Mouse (Mus musculus): Measurements from ENCODE around the gene Hoxa13. TPM values are rescaled to one million over a fixed set of nuclear protein-coding genes. Genes with fewer than 3 reads are reported as not detected.

Gene Hoxa13
- polyA plus RNA-seq, 1 experiment from 2014 or later: not detected

GRCm38 (mm10) chr6:52252775-52253376 lies 7.8 kb downstream of the Hoxa13 start:
- no peak overlapping the region for H3K27ac ChIP-seq
- no peaks in the 10 kb centered on the region for H3K9me3 ChIP-seq
- under 1% methylated on average over 35 of the region's 35 CpGs for WGBS
- H3K4me1 ChIP-seq: peaks cover 20% of the 10 kb centered on the region
- H3K36me3 ChIP-seq: no peaks in the 10 kb centered on the region
- DNase-seq (ENCODE audit: low spot score): peak; percentile 75
- H3K4me3 ChIP-seq: peak overlapping the region; percentile 44; the same call in 1 of the 2 replicates
- peaks cover 100% of the 10 kb centered on the region for H3K27me3 ChIP-seq (ENCODE audit: insufficient read depth, poor library complexity, severe bottlenecking)

GRCm38 (mm10) chr6:52252016-52252774 lies 8.5 kb downstream of the Hoxa13 start:
- H3K27me3 ChIP-seq (ENCODE audit: insufficient read depth, poor library complexity, severe bottlenecking): peaks cover 100% of the 10 kb centered on the region
- WGBS: 2% methylated on average over 24 of the region's 24 CpGs
- DNase-seq (ENCODE audit: low spot score): no peak
- no peak overlapping the region for H3K27ac ChIP-seq
- no peak overlapping the region for H3K4me3 ChIP-seq
- H3K9me3 ChIP-seq: no peaks in the 10 kb centered on the region
- peaks cover 20% of the 10 kb centered on the region for H3K4me1 ChIP-seq
- no peaks in the 10 kb centered on the region for H3K36me3 ChIP-seq

GRCm38 (mm10) chr6:52251177-52251879 lies 9.4 kb downstream of the Hoxa13 start:
- 10% methylated on average over 7 of the region's 7 CpGs for WGBS
- Histone ChIP-seq H3K27ac (no peak overlapping the region), H3K9me3 (no peaks in the 10 kb centered on the region), H3K27me3 (ENCODE audit: insufficient read depth, poor library complexity, severe bottlenecking) (peaks cover 100% of the 10 kb centered on the region), H3K4me1 (peaks cover 20% of the 10 kb centered on the region), H3K36me3 (no peaks in the 10 kb centered on the region), H3K4me3 (no peak overlapping the region)
- DNase-seq (ENCODE audit: low spot score): peak; percentile 51

GRCm38 (mm10) chr6:52249826-52250225 lies 10.9 kb downstream of the Hoxa13 start:
- no peak overlapping the region for H3K4me3 ChIP-seq
- peak; percentile 69 for DNase-seq (ENCODE audit: low spot score)
- peaks cover 100% of the 10 kb centered on the region for H3K27me3 ChIP-seq (ENCODE audit: insufficient read depth, poor library complexity, severe bottlenecking)
- H3K36me3 ChIP-seq: no peaks in the 10 kb centered on the region
- WGBS: under 1% methylated on average over 4 of the region's 4 CpGs
- peaks cover 25% of the 10 kb centered on the region for H3K4me1 ChIP-seq
- no peak overlapping the region for H3K27ac ChIP-seq
- H3K9me3 ChIP-seq: no peaks in the 10 kb centered on the region

GRCm38 (mm10) chr6:52249415-52249738 lies 11.3 kb downstream of the Hoxa13 start:
- Histone ChIP-seq H3K27ac (no peak overlapping the region), H3K36me3 (no peaks in the 10 kb centered on the region), H3K27me3 (ENCODE audit: insufficient read depth, poor library complexity, severe bottlenecking) (peaks cover 100% of the 10 kb centered on the region), H3K4me3 (peak overlapping the region; percentile 24; the same call in 1 of the 2 replicates), H3K4me1 (peaks cover 26% of the 10 kb centered on the region), H3K9me3 (no peaks in the 10 kb centered on the region)
- under 1% methylated on average over 16 of the region's 16 CpGs for WGBS
- no peak for DNase-seq (ENCODE audit: low spot score)

- under 1% methylated on average over 27 of the region's 27 CpGs for WGBS
- H3K4me3 ChIP-seq: peak overlapping the region; percentile 24; the same call in 1 of the 2 replicates
- DNase-seq (ENCODE audit: low spot score): peak; percentile 72
- H3K9me3 ChIP-seq: no peaks in the 10 kb centered on the region
- peaks cover 100% of the 10 kb centered on the region for H3K27me3 ChIP-seq (ENCODE audit: insufficient read depth, poor library complexity, severe bottlenecking)
- H3K4me1 ChIP-seq: peaks cover 26% of the 10 kb centered on the region
- H3K27ac ChIP-seq: no peak overlapping the region
- H3K36me3 ChIP-seq: no peaks in the 10 kb centered on the region
These were observed 11.9 kb downstream of the Hoxa13 start for GRCm38 (mm10) chr6:52248638-52249414.

- DNase-seq (ENCODE audit: low spot score): peak; percentile 72
- H3K4me1 ChIP-seq: peaks cover 20% of the 10 kb centered on the region
- H3K4me3 ChIP-seq: no peak overlapping the region
- no peak overlapping the region for H3K27ac ChIP-seq
- peaks cover 100% of the 10 kb centered on the region for H3K27me3 ChIP-seq (ENCODE audit: insufficient read depth, poor library complexity, severe bottlenecking)
- H3K9me3 ChIP-seq: no peaks in the 10 kb centered on the region
- H3K36me3 ChIP-seq: no peaks in the 10 kb centered on the region
- WGBS: 2% methylated on average over 23 of the region's 23 CpGs
These were observed 12.7 kb downstream of the Hoxa13 start for GRCm38 (mm10) chr6:52247766-52248637.

GRCm38 (mm10) chr6:52246916-52247315 lies 13.8 kb downstream of the Hoxa13 start:
- DNase-seq (ENCODE audit: low spot score): peak; percentile 66
- H3K27me3 ChIP-seq (ENCODE audit: insufficient read depth, poor library complexity, severe bottlenecking): peaks cover 99% of the 10 kb centered on the region
- 4% methylated on average over 3 of the region's 3 CpGs for WGBS
- H3K4me1 ChIP-seq: peaks cover 15% of the 10 kb centered on the region
- 0 out of 2 replicates have a peak overlapping the region, but pooled peaks have one; percentile 32 for H3K4me3 ChIP-seq
- no peak overlapping the region for H3K27ac ChIP-seq
- no peaks in the 10 kb centered on the region for H3K36me3 ChIP-seq
- no peaks in the 10 kb centered on the region for H3K9me3 ChIP-seq

- Histone ChIP-seq H3K4me3 (peak overlapping the region; percentile 32), H3K9me3 (no peaks in the 10 kb centered on the region), H3K36me3 (no peaks in the 10 kb centered on the region), H3K27me3 (ENCODE audit: insufficient read depth, poor library complexity, severe bottlenecking) (peaks cover 99% of the 10 kb centered on the region), H3K27ac (no peak overlapping the region), H3K4me1 (peaks cover 15% of the 10 kb centered on the region)
- peak; percentile 75 for DNase-seq (ENCODE audit: low spot score)
- under 1% methylated on average over 26 of the region's 26 CpGs for WGBS
These were observed 14.3 kb downstream of the Hoxa13 start for GRCm38 (mm10) chr6:52246403-52246803.

GRCm38 (mm10) chr6:52245757-52246142 lies 14.9 kb downstream of the Hoxa13 start, which contains the start of gene Hoxa11:
TSS of gene Hoxa11 (minus strand) at chr6:52245810.
- Histone ChIP-seq H3K9me3 (no peaks in the 10 kb centered on the region), H3K27ac (no peak within 1 kb of the TSS), H3K4me1 (peaks cover 15% of the 10 kb centered on the region), H3K36me3 (no peaks in the 10 kb centered on the region), H3K27me3 (ENCODE audit: insufficient read depth, poor library complexity, severe bottlenecking) (peaks cover 99% of the 10 kb centered on the region), H3K4me3 (peak within 1 kb of the TSS; percentile 46)
- under 1% methylated on average over 20 of the region's 20 CpGs for WGBS
- DNase-seq (ENCODE audit: low spot score): peak; percentile 72

GRCm38 (mm10) chr6:52245040-52245756 lies 15.5 kb downstream of the Hoxa13 start:
- H3K27ac ChIP-seq: no peak overlapping the region
- H3K9me3 ChIP-seq: no peaks in the 10 kb centered on the region
- DNase-seq (ENCODE audit: low spot score): peak; percentile 72

More at GRCm38 (mm10) chr6:52245040-52245756, 15.5 kb downstream of the Hoxa13 start:
- WGBS: under 1% methylated on average over 71 of the region's 71 CpGs
- Histone ChIP-seq H3K27me3 (ENCODE audit: insufficient read depth, poor library complexity, severe bottlenecking) (peaks cover 99% of the 10 kb centered on the region), H3K4me3 (peak overlapping the region; percentile 46), H3K36me3 (no peaks in the 10 kb centered on the region), H3K4me1 (peaks cover 16% of the 10 kb centered on the region)

Measured in heart, embryonic 10.5 days (tissue).